Mouse (Mus musculus) left cerebral cortex, postnatal 10 days (tissue): ENCODE measurements around the gene E030025P04Rik. TPM values are rescaled to one million over a fixed set of nuclear protein-coding genes. Genes with fewer than 3 reads are reported as not detected.

Experiments
- DNase-seq, 2 experiments: peaks; one replicate each; pipeline ENCODE4 v3.0.0; 2021 to 2022; ENCODE audit warnings: low spot score in 2 of 2, mixed read lengths in 1 of 2; ENCODE audit errors: extremely low spot score in 1 of 2
- intact Hi-C: fragments of 180-260 bp; cut with DNase I; formaldehyde crosslinking; loops from one replicate; pipeline ENCODE4 v1.15.1; 2025
- total RNA-seq, 2 experiments: library from RNA; stranded (reverse); gene quantifications; 2 replicates each; pipeline ENCODE4 v1.2.3; 2021

Gene E030025P04Rik
- total RNA-seq, 2 experiments from 2014 or later: not detected

- no peak for DNase-seq
- intact Hi-C loops: no loop called here
Measured at GRCm38 (mm10) chr11:109106751-109107150, 37.4 kb downstream of the E030025P04Rik start.

- DNase-seq: no peak
- intact Hi-C loops: no loop called here
Measured at GRCm38 (mm10) chr11:109106181-109106580, 38.0 kb downstream of the E030025P04Rik start.

GRCm38 (mm10) chr11:109103386-109103785 is 40.8 kb downstream of the E030025P04Rik start:
- intact Hi-C loops: no loop called here
- DNase-seq: no peak

GRCm38 (mm10) chr11:109102646-109103045 is 41.5 kb downstream of the E030025P04Rik start:
- no peak for DNase-seq
- intact Hi-C loops: no loop called here

- intact Hi-C loops: no loop called here
- no peak for DNase-seq
Measured at GRCm38 (mm10) chr11:109100266-109100665, 43.9 kb downstream of the E030025P04Rik start.

- no peak for DNase-seq
- intact Hi-C loops: no loop called here
Measured at GRCm38 (mm10) chr11:109091821-109092220, 52.3 kb downstream of the E030025P04Rik start.

Other genes with a start within 250 kb of the E030025P04Rik start
- gene Axin2, start 224.0 kb downstream of the E030025P04Rik start, total RNA-seq: 10 to 100 TPM; 30.6 to 31.6 TPM
- gene Rgs9, start 153.8 kb upstream of the E030025P04Rik start, total RNA-seq: 10 to 100 TPM; 27.5 to 41.7 TPM
- 10 to 100 TPM; 46.3 TPM for gene Gna13, start 218.5 kb upstream of the E030025P04Rik start, total RNA-seq